Mouse (Mus musculus): ENCODE data around the gene Depdc7.

DNA sequence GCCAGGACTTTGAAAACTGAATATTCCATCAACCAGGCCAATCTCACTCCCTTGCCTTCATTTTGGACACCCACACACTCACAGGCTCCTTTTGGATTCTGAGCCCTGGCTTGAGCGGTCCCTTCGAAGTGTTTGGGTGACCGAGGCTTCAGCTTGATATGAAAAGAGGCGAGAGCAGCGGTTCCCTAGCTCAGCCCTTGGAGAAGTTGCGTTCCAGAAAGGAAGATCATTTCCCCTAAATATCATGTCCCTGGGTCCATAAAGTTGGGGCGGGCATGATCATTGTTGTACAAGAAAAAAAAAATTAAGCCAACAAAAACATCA is 30.2 kb downstream of the Depdc7 start:
- TF ChIP-seq CTCF (IDR thresholded peaks at IDR 0.05; ENCODE audit: insufficient read depth, low read depth, low read length) (no peak), POLR2A (IDR thresholded peaks at IDR 0.05; ENCODE audit: insufficient read depth, low read depth, low read length) (no peak)

Measured in olfactory bulb, adult 2 months (tissue).